Mouse (Mus musculus): ENCODE data around the gene Tex2.

DNA sequence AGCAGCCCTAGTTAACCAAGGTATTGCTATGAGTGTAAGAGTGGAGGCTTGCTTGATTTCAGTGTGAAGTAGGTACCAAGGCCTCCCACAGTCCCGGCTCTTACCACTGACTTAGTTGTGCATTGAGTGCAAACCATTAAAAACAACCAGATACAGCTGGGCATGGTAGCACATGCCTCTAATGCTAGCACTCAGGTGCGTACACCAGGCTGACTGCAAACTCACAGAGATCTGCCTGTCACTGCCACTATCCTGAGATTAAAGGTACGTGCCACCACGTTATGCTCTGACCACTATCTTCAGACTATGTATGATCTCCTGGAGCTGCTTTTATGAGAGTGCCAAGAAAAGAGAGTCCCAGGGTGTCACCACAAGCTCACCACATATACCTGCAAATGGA is 67.1 kb downstream of the Tex2 start:
- TF ChIP-seq USF2 (conservative IDR thresholded peaks at IDR 0.05; ENCODE audit: low read depth, low read length) (no peak), CTCF (conservative IDR thresholded peaks at IDR 0.05 in 1 of 2, IDR thresholded peaks at IDR 0.05 in 1 of 2; ENCODE audit: low read depth in 2 of 2, low read length in 2 of 2) (no peak), MYC (IDR thresholded peaks at IDR 0.05; ENCODE audit: low read depth, low read length) (no peak), KAT2A (IDR thresholded peaks at IDR 0.05; ENCODE audit: insufficient replicate concordance, low read length) (no peak), IRF4 (IDR thresholded peaks at IDR 0.05; ENCODE audit: low read depth, low read length) (no peak), ZC3H11A (IDR thresholded peaks at IDR 0.05; ENCODE audit: low read depth, low read length) (no peak), SIN3A (IDR thresholded peaks at IDR 0.05; ENCODE audit: low read length) (no peak), ZKSCAN1 (IDR thresholded peaks at IDR 0.05; ENCODE audit: borderline replicate concordance, low read depth, low read length) (no peak), CHD2 (IDR thresholded peaks at IDR 0.05; ENCODE audit: low read length) (no peak)

Measured in CH12.LX (cell line).